Mouse (Mus musculus) lung, postnatal 0 days (tissue): ENCODE data around the gene Osbp2. TPM values are rescaled to one million over a fixed set of nuclear protein-coding genes. Genes with fewer than 3 reads are reported as not detected.

Experiments used
- ATAC-seq: fragments of 200-750 bp; cut with Nextera tagmentation; 2 replicates; pipeline ENCODE4 v1.8.0; 2017; ENCODE audit warnings: moderate library complexity
- DNase-seq: peaks from one replicate; pipeline ENCODE4 v3.0.0-alpha.2; 2016; ENCODE audit warnings: low spot score
- H3K27ac ChIP-seq: fragments of 300-500 bp; sonication (generic); 2 replicates; pipeline ENCODE4 v1.5.1; 2014; ENCODE audit warnings: antibody characterized with exemption, mild to moderate bottlenecking, low read length, mixed read lengths
- H3K27me3 ChIP-seq: fragments of 300-500 bp; sonication (generic); replicated peaks from 2 replicates; pipeline ENCODE4 v1.6.1; 2014; ENCODE audit warnings: low read length, mixed read lengths; ENCODE audit not compliant: insufficient read depth
- H3K36me3 ChIP-seq: fragments of 300-500 bp; sonication (generic); 2 replicates; pipeline ENCODE4 v1.6.1; 2014; ENCODE audit warnings: low read length, mixed read lengths; ENCODE audit not compliant: insufficient read depth
- H3K4me1 ChIP-seq: fragments of 300-500 bp; sonication (generic); 2 replicates; pipeline ENCODE4 v1.6.1; 2014; ENCODE audit warnings: antibody characterized with exemption, low read depth, low read length, mixed read lengths; ENCODE audit not compliant: insufficient read depth
- H3K4me2 ChIP-seq: fragments of 300-500 bp; sonication (generic); replicated peaks from 2 replicates; pipeline ENCODE4 v1.6.1; 2014; ENCODE audit warnings: low read depth, mild to moderate bottlenecking, low read length, moderate library complexity, mixed read lengths
- H3K4me3 ChIP-seq: fragments of 300-500 bp; sonication (generic); 2 replicates; pipeline ENCODE4 v1.5.1; 2014; ENCODE audit warnings: low read depth, low read length
- H3K9ac ChIP-seq: fragments of 300-500 bp; sonication (generic); replicated peaks from 2 replicates; pipeline ENCODE4 v1.6.1; 2014; ENCODE audit warnings: low read depth, mild to moderate bottlenecking
- H3K9me3 ChIP-seq: fragments of 300-500 bp; sonication (generic); 2 replicates; pipeline ENCODE4 v1.6.1; 2016; ENCODE audit warnings: low read length, mixed read lengths
- CTCF ChIP-seq: IDR thresholded peaks from 2 replicates; pipeline ENCODE4 v1.5.1; 2016; ENCODE audit warnings: antibody characterized with exemption, mild to moderate bottlenecking
- EP300 ChIP-seq: IDR thresholded peaks from 2 replicates; pipeline ENCODE4 v1.6.1; 2016; ENCODE audit warnings: antibody characterized with exemption, mild to moderate bottlenecking, control low read depth
- WGBS: fragments of 180-500 bp; shearing (Covaris S2); extraction: QIAGEN DNeasy Blood & Tissue Kit; methylation state at CpG from one replicate; pipeline ENCODE4 v1.1.7; 2014; 5-methylcytosine and 5-hydroxymethylcytosine counted together
- polyA plus RNA-seq: library from polyadenylated mRNA; unstranded; fragments of >200 nt; fragmentation: Nextera tagmentation; extraction: Ambion mirVana; gene quantifications from 2 replicates; pipeline ENCODE4 v1.2.1, GENCODE M21; 2015

Gene Osbp2
- polyA plus RNA-seq, 1 experiment from 2014 or later = 0.17 TPM

DNA sequence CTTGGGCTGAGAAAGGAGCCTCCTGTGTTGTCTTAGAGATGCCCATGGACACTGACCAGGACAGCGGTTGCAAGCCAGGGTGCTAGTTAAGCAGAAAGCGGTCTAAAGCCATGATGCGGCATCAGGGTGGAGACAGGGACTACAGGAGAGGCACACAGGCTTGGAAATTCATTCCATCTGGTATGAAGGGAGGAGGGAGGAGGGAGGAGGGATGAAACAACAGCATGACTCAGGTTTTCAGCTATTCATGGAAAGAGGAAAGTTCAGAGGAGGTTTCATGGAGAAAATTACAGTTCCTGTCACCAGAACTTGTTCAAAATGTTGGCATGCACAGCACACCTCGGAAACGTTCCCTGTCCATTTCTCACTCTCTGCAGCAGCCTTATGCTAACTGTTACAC is 7.9 kb downstream of the Osbp2 start:
- 89% methylated on average over 5 of the region's 5 CpGs for WGBS
- ATAC-seq = no peak

DNA sequence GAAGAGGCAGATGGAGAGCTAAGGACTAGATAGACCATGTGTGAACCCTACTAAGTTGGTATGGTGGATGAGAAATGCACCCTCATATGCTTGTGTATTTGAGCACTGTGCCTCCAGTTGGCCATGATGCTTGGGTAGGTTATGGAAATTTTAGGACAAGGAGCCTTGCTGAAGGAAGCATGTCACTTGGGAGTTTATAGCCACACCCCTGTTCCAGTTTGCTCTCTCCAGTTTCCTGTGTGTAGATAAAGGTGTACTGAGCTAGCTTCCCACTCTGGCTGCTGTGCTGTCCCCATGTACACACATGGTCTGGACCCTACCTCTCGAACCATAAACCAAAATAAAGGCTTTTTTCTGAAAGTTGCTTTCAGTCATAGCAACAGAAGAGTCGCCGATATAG is 9.5 kb downstream of the Osbp2 start:
- no peak for ATAC-seq
- 85% methylated on average over 3 of the region's 3 CpGs for WGBS
- DNase-seq = no peak
- Histone ChIP-seq H3K27me3 (no peaks in the 10 kb centered on the region), H3K36me3 (no peaks in the 10 kb centered on the region), H3K4me2 (no peak overlapping the region), H3K4me1 (no peaks in the 10 kb centered on the region), H3K4me3 (no peak overlapping the region), H3K9me3 (no peaks in the 10 kb centered on the region), H3K27ac (no peak overlapping the region), H3K9ac (no peak overlapping the region)
- TF ChIP-seq EP300 (no peak), CTCF (no peak)

More for the DNA sequence above, 7.9 kb downstream of the Osbp2 start:
- TF ChIP-seq EP300 (no peak), CTCF (no peak)
- H3K27ac ChIP-seq = no peak overlapping the region
- no peak for DNase-seq
- no peaks in the 10 kb centered on the region for H3K4me1 ChIP-seq
- no peaks in the 10 kb centered on the region for H3K36me3 ChIP-seq
- H3K9ac ChIP-seq = no peak overlapping the region
- no peaks in the 10 kb centered on the region for H3K27me3 ChIP-seq
- H3K9me3 ChIP-seq = no peaks in the 10 kb centered on the region
- H3K4me3 ChIP-seq = no peak overlapping the region
- no peak overlapping the region for H3K4me2 ChIP-seq

DNA sequence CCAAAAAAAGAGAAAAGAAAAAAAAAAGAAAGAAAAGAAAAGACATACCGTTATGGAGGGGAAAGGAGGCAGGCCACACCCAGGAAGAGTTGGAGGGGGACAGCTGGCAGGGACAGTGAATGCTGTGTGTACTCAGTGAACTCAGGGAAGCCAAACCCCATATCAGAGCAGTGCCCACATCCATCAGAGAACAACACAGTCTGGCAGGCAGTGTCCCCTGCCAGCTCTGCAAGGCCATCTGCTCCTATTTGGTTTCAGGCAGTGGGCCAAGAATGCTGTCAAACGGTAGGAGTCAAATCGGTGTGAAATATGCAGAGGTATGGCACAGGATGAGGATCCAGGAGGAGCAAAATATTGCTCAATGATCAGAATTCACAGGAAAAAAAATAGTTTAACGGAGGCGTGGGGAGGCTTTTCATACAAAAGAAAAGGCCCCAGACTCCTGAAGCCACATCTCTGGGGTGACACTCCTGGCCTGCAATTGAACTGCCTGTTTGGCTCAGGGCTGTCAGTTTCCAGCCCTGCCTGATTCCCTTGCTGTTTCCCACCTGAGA is 10.1 kb downstream of the Osbp2 start:
- H3K9me3 ChIP-seq = no peaks in the 10 kb centered on the region
- H3K27me3 ChIP-seq = no peaks in the 10 kb centered on the region
- H3K4me3 ChIP-seq = no peak overlapping the region
- H3K4me2 ChIP-seq = no peak overlapping the region
- H3K36me3 ChIP-seq = no peaks in the 10 kb centered on the region
- H3K9ac ChIP-seq = no peak overlapping the region
- no peak for TF ChIP-seq EP300
- TF ChIP-seq CTCF = no peak
- no peak for ATAC-seq
- H3K27ac ChIP-seq = no peak overlapping the region
- WGBS = 48% methylated on average over 5 of the region's 5 CpGs
- DNase-seq = no peak
- no peaks in the 10 kb centered on the region for H3K4me1 ChIP-seq

DNA sequence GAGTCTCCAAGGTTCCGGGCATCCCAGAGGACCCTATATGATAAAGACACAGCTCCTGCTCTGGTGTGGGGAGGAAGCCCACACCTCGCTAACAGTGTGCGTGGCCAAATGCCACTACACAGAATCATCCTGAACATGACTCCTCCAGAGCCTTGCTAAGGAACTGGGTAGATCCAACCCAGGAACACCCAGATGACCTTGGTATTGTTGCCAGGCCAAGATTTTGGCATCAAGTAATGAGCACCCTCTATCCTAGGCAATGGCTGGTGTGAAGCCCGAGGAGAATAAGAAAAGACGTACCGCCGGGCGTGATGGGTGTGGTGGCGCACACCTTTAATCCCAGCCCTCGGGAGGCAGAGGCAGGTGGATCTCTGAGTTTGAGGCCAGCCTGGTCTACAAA is 10.7 kb downstream of the Osbp2 start:
- H3K4me3 ChIP-seq = no peak overlapping the region
- TF ChIP-seq CTCF (no peak), EP300 (no peak)
- DNase-seq (no peak), ATAC-seq (no peak)
- WGBS = 96% methylated on average over 10 of the region's 10 CpGs
- no peaks in the 10 kb centered on the region for H3K9me3 ChIP-seq
- H3K9ac ChIP-seq = no peak overlapping the region
- no peaks in the 10 kb centered on the region for H3K4me1 ChIP-seq
- no peaks in the 10 kb centered on the region for H3K27me3 ChIP-seq
- H3K4me2 ChIP-seq = no peak overlapping the region
- no peaks in the 10 kb centered on the region for H3K36me3 ChIP-seq
- H3K27ac ChIP-seq = no peak overlapping the region

DNA sequence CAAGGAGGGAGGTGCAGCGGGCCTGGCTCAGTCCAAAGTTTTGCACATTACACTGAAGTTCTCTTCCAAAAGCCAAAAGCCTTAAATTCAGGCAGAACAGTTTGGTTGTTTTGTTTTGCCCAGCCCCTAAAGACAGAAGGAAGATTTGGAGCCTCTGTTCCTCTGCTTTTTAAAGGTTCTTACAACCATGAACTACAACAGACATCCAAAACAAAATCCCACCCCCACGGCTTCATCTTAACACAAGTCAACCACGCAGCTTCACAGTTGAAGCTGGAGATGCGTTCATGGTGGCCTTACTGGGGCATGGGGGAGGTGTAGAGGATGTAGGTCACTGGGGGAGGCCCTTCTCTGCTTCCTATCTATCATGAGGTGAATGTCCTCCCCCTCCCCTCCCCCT is 11.8 kb downstream of the Osbp2 start:
- no peaks in the 10 kb centered on the region for H3K36me3 ChIP-seq
- H3K4me1 ChIP-seq = no peaks in the 10 kb centered on the region
- no peaks in the 10 kb centered on the region for H3K27me3 ChIP-seq
- no peak overlapping the region for H3K27ac ChIP-seq
- no peaks in the 10 kb centered on the region for H3K9me3 ChIP-seq
- H3K4me3 ChIP-seq = no peak overlapping the region
- DNase-seq (no peak), ATAC-seq (no peak)
- no peak overlapping the region for H3K4me2 ChIP-seq
- H3K9ac ChIP-seq = no peak overlapping the region
- TF ChIP-seq EP300 (no peak), CTCF (no peak)
- 78% methylated on average over 4 of the region's 4 CpGs for WGBS

DNA sequence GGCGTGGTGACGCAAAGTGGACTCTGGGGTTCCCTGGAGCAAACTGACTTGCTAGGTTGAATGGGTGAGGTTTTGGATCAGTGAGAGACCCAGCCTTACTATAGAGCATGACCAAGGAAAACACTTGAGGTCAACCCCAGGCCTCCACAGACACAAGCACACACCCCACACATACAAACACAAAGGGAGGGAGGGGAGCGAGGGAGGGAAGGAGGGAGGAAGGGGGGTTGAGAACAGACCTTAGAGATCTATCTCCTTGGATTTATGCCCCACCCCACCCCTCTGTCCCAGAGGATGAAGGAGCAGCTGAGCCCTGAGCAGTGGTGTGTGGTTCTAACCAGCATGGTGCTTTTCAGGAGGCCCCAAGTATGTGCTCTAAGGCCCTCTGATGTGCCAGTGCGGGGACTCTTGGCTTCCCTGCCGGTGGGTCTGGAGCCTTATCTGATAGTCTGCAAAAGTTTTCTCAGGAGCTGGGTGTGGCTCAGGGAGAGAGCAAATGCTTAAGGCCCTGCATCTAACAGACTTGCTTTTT is 12.9 kb downstream of the Osbp2 start:
- no peaks in the 10 kb centered on the region for H3K27me3 ChIP-seq
- H3K4me1 ChIP-seq = no peaks in the 10 kb centered on the region
- H3K4me3 ChIP-seq = no peak overlapping the region
- H3K36me3 ChIP-seq = no peaks in the 10 kb centered on the region
- H3K27ac ChIP-seq = no peak overlapping the region
- no peak overlapping the region for H3K9ac ChIP-seq
- ATAC-seq (no peak), DNase-seq (no peak)
- H3K4me2 ChIP-seq = no peak overlapping the region
- H3K9me3 ChIP-seq = no peaks in the 10 kb centered on the region
- 50% methylated on average over 5 of the region's 5 CpGs for WGBS
- TF ChIP-seq EP300 (no peak), CTCF (no peak)

DNA sequence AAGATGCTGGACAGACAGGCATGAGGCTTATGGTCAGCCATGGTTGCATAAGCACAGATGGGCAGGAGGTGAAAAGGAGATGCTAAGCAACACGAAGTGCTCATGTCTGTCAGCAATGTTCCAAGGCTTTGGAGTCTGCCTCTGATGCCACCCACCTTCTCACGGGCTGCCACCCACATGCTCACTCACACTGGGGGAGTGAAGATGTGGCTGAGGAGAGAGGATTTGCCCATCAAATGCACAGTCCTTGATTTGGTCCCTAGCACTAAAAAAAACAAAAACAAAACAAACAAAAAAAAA is 13.4 kb downstream of the Osbp2 start:
- no peak overlapping the region for H3K27ac ChIP-seq
- H3K4me1 ChIP-seq = no peaks in the 10 kb centered on the region
- no peaks in the 10 kb centered on the region for H3K36me3 ChIP-seq
- H3K4me2 ChIP-seq = no peak overlapping the region
- ATAC-seq (no peak), DNase-seq (no peak)
- no peak overlapping the region for H3K9ac ChIP-seq
- no peak overlapping the region for H3K4me3 ChIP-seq
- no peaks in the 10 kb centered on the region for H3K9me3 ChIP-seq
- H3K27me3 ChIP-seq = no peaks in the 10 kb centered on the region
- WGBS = 60% methylated on average over 2 of the region's 2 CpGs
- TF ChIP-seq EP300 (no peak), CTCF (no peak)
